Mouse (Mus musculus): ENCODE results near the gene Atp2a3. TPM values are rescaled to one million over a fixed set of nuclear protein-coding genes. Genes with fewer than 3 reads are reported as not detected.

Gene Atp2a3
- polyA plus RNA-seq, 1 experiment from 2014 or later: 0.68 TPM

- Histone ChIP-seq H3K9me3 (ENCODE audit: control insufficient read depth, low read length) (no peaks in the 10 kb centered on the region), H3K4me2 (replicated peaks; ENCODE audit: low read depth, low read length) (no peak overlapping the region), H3K4me1 (replicated peaks; ENCODE audit: control insufficient read depth, insufficient read depth, low read length) (no peaks in the 10 kb centered on the region), H3K9ac (ENCODE audit: low read depth, low read length) (no peak overlapping the region), H3K4me3 (ENCODE audit: low read depth, low read length) (no peak overlapping the region), H3K27ac (ENCODE audit: low read depth, low read length) (no peak overlapping the region), H3K36me3 (ENCODE audit: control insufficient read depth, insufficient read depth, low read length) (no peaks in the 10 kb centered on the region), H3K27me3 (ENCODE audit: control insufficient read depth, insufficient read depth, low read length) (no peaks in the 10 kb centered on the region)
- ATAC-seq (ENCODE audit: low FRiP score) (no peak), DNase-seq (ENCODE audit: low spot score) (no peak)
- 86% methylated on average over 3 of the region's 3 CpGs for WGBS
These were observed 46.1 kb downstream of the Atp2a3 start for GRCm38 (mm10) chr11:73007113-73007512.

GRCm38 (mm10) chr11:73007698-73008481, 46.9 kb downstream of the Atp2a3 start:
- no peak for ATAC-seq (ENCODE audit: low FRiP score)

GRCm38 (mm10) chr11:73008826-73009225, 47.9 kb downstream of the Atp2a3 start:
- H3K9ac ChIP-seq (ENCODE audit: low read depth, low read length): no peak overlapping the region
- H3K27ac ChIP-seq (ENCODE audit: low read depth, low read length): no peak overlapping the region
- no peaks in the 10 kb centered on the region for H3K9me3 ChIP-seq (ENCODE audit: control insufficient read depth, low read length)
- DNase-seq (ENCODE audit: low spot score) (no peak), ATAC-seq (ENCODE audit: low FRiP score) (no peak)
- no peaks in the 10 kb centered on the region for H3K4me1 ChIP-seq (replicated peaks; ENCODE audit: control insufficient read depth, insufficient read depth, low read length)
- no peaks in the 10 kb centered on the region for H3K27me3 ChIP-seq (ENCODE audit: control insufficient read depth, insufficient read depth, low read length)
- WGBS: 60% methylated on average over 2 of the region's 2 CpGs
- H3K36me3 ChIP-seq (ENCODE audit: control insufficient read depth, insufficient read depth, low read length): no peaks in the 10 kb centered on the region
- no peak overlapping the region for H3K4me3 ChIP-seq (ENCODE audit: low read depth, low read length)
- H3K4me2 ChIP-seq (replicated peaks; ENCODE audit: low read depth, low read length): no peak overlapping the region

More at GRCm38 (mm10) chr11:73007698-73008481, 46.9 kb downstream of the Atp2a3 start:
- H3K9ac ChIP-seq (ENCODE audit: low read depth, low read length): no peak overlapping the region
- H3K4me2 ChIP-seq (replicated peaks; ENCODE audit: low read depth, low read length): no peak overlapping the region
- H3K4me3 ChIP-seq (ENCODE audit: low read depth, low read length): no peak overlapping the region
- no peaks in the 10 kb centered on the region for H3K9me3 ChIP-seq (ENCODE audit: control insufficient read depth, low read length)
- no peaks in the 10 kb centered on the region for H3K4me1 ChIP-seq (replicated peaks; ENCODE audit: control insufficient read depth, insufficient read depth, low read length)
- no peak overlapping the region for H3K27ac ChIP-seq (ENCODE audit: low read depth, low read length)
- peak; percentile 66 for DNase-seq (ENCODE audit: low spot score)
- no peaks in the 10 kb centered on the region for H3K36me3 ChIP-seq (ENCODE audit: control insufficient read depth, insufficient read depth, low read length)
- 67% methylated on average over 11 of the region's 11 CpGs for WGBS
- H3K27me3 ChIP-seq (ENCODE audit: control insufficient read depth, insufficient read depth, low read length): no peaks in the 10 kb centered on the region

GRCm38 (mm10) chr11:73009531-73010274, 48.7 kb downstream of the Atp2a3 start:
- no peak overlapping the region for H3K9ac ChIP-seq (ENCODE audit: low read depth, low read length)

GRCm38 (mm10) chr11:73013981-73014380, 53.0 kb downstream of the Atp2a3 start:
- Histone ChIP-seq H3K9me3 (ENCODE audit: control insufficient read depth, low read length) (no peaks in the 10 kb centered on the region), H3K36me3 (ENCODE audit: control insufficient read depth, insufficient read depth, low read length) (no peaks in the 10 kb centered on the region), H3K4me2 (replicated peaks; ENCODE audit: low read depth, low read length) (no peak overlapping the region), H3K27ac (ENCODE audit: low read depth, low read length) (no peak overlapping the region), H3K9ac (ENCODE audit: low read depth, low read length) (no peak overlapping the region), H3K4me3 (ENCODE audit: low read depth, low read length) (no peak overlapping the region), H3K27me3 (ENCODE audit: control insufficient read depth, insufficient read depth, low read length) (peaks cover 3% of the 10 kb centered on the region), H3K4me1 (replicated peaks; ENCODE audit: control insufficient read depth, insufficient read depth, low read length) (no peaks in the 10 kb centered on the region)
- WGBS: 73% methylated on average over 5 of the region's 5 CpGs
- no peak for DNase-seq (ENCODE audit: low spot score)
- ATAC-seq (ENCODE audit: low FRiP score): no peak

More at GRCm38 (mm10) chr11:73009531-73010274, 48.7 kb downstream of the Atp2a3 start:
- no peak for DNase-seq (ENCODE audit: low spot score)
- ATAC-seq (ENCODE audit: low FRiP score): no peak
- Histone ChIP-seq H3K4me1 (replicated peaks; ENCODE audit: control insufficient read depth, insufficient read depth, low read length) (no peaks in the 10 kb centered on the region), H3K27ac (ENCODE audit: low read depth, low read length) (no peak overlapping the region), H3K4me2 (replicated peaks; ENCODE audit: low read depth, low read length) (no peak overlapping the region), H3K36me3 (ENCODE audit: control insufficient read depth, insufficient read depth, low read length) (no peaks in the 10 kb centered on the region), H3K27me3 (ENCODE audit: control insufficient read depth, insufficient read depth, low read length) (no peaks in the 10 kb centered on the region; the same call in 1 of the 2 replicates), H3K9me3 (ENCODE audit: control insufficient read depth, low read length) (no peaks in the 10 kb centered on the region), H3K4me3 (ENCODE audit: low read depth, low read length) (no peak overlapping the region)
- WGBS: 63% methylated on average over 13 of the region's 13 CpGs

GRCm38 (mm10) chr11:73014831-73015344, 53.9 kb downstream of the Atp2a3 start:
- Histone ChIP-seq H3K27ac (ENCODE audit: low read depth, low read length) (no peak overlapping the region), H3K4me2 (replicated peaks; ENCODE audit: low read depth, low read length) (no peak overlapping the region), H3K4me1 (replicated peaks; ENCODE audit: control insufficient read depth, insufficient read depth, low read length) (peaks cover 3% of the 10 kb centered on the region; the same call in 1 of the 2 replicates), H3K9ac (ENCODE audit: low read depth, low read length) (no peak overlapping the region), H3K4me3 (ENCODE audit: low read depth, low read length) (no peak overlapping the region), H3K27me3 (ENCODE audit: control insufficient read depth, insufficient read depth, low read length) (peaks cover 10% of the 10 kb centered on the region), H3K36me3 (ENCODE audit: control insufficient read depth, insufficient read depth, low read length) (no peaks in the 10 kb centered on the region), H3K9me3 (ENCODE audit: control insufficient read depth, low read length) (no peaks in the 10 kb centered on the region)
- DNase-seq (ENCODE audit: low spot score) (no peak), ATAC-seq (ENCODE audit: low FRiP score) (no peak)
- WGBS: 86% methylated on average over 4 of the region's 4 CpGs

- peaks cover 17% of the 10 kb centered on the region for H3K27me3 ChIP-seq (ENCODE audit: control insufficient read depth, insufficient read depth, low read length)
- H3K36me3 ChIP-seq (ENCODE audit: control insufficient read depth, insufficient read depth, low read length): no peaks in the 10 kb centered on the region
- H3K4me3 ChIP-seq (ENCODE audit: low read depth, low read length): no peak overlapping the region
- H3K4me2 ChIP-seq (replicated peaks; ENCODE audit: low read depth, low read length): no peak overlapping the region
- no peak for ATAC-seq (ENCODE audit: low FRiP score)
- H3K9me3 ChIP-seq (ENCODE audit: control insufficient read depth, low read length): no peaks in the 10 kb centered on the region
- H3K27ac ChIP-seq (ENCODE audit: low read depth, low read length): no peak overlapping the region
- WGBS: 76% methylated on average over 5 of the region's 5 CpGs
- H3K9ac ChIP-seq (ENCODE audit: low read depth, low read length): no peak overlapping the region
- H3K4me1 ChIP-seq (replicated peaks; ENCODE audit: control insufficient read depth, insufficient read depth, low read length): peaks cover 3% of the 10 kb centered on the region; the same call in 1 of the 2 replicates
- DNase-seq (ENCODE audit: low spot score): no peak
These were observed 54.6 kb downstream of the Atp2a3 start for GRCm38 (mm10) chr11:73015391-73016102.

GRCm38 (mm10) chr11:73016103-73016420, 55.1 kb downstream of the Atp2a3 start:
- ATAC-seq (ENCODE audit: low FRiP score) (no peak), DNase-seq (ENCODE audit: low spot score) (no peak)
- Histone ChIP-seq H3K36me3 (ENCODE audit: control insufficient read depth, insufficient read depth, low read length) (no peaks in the 10 kb centered on the region), H3K27me3 (ENCODE audit: control insufficient read depth, insufficient read depth, low read length) (peaks cover 20% of the 10 kb centered on the region), H3K9ac (ENCODE audit: low read depth, low read length) (no peak overlapping the region), H3K27ac (ENCODE audit: low read depth, low read length) (no peak overlapping the region), H3K9me3 (ENCODE audit: control insufficient read depth, low read length) (no peaks in the 10 kb centered on the region), H3K4me3 (ENCODE audit: low read depth, low read length) (no peak overlapping the region), H3K4me1 (replicated peaks; ENCODE audit: control insufficient read depth, insufficient read depth, low read length) (peaks cover 3% of the 10 kb centered on the region; the same call in 1 of the 2 replicates), H3K4me2 (replicated peaks; ENCODE audit: low read depth, low read length) (no peak overlapping the region)
- whole genome bisulfite sequencing: 74% methylated on average over 6 of the region's 6 CpGs

Measured in hindbrain, embryonic 11.5 days (tissue).